Mouse (Mus musculus) v-Abl transformed pro-B cells (cell line): ENCODE measurements around the gene Slc24a2.

Experiments used
- in situ Hi-C, 2 experiments: fragments of 400-800 bp; cut with MboI; formaldehyde crosslinking; loops; one replicate each; pipeline ENCODE4 v1.15.1; 2025; ENCODE audit not compliant: unreplicated experiment in 2 of 2

Gene Slc24a2

DNA sequence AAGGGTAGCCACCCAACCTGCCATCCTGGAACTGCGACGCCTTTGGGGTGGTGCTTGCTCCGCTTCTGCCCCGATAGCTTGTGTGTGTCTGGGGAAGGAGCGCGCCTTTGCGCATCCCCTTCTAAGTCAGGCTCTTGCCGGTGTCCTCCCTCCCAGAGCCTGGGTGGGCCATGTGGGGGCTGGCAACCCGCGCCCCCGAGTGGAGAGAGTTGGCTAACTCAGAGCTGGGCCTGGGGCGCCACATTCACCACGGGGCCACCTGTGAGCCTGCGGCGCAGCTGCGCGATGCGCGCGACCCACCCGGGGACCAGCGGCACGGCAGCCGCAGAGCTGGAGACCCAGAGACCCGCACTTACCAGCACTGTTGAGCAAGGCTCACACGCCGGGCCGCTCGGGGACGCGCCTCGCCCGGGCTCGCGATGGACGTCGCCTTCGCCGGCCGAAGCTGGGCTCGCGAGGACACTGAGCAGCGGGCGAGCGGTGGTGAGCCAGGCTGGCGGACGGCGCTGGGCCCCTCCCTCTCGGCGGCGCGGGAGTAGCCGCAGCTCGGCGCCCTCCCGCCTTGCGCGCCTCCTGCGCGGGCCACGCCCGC is at the start of gene Slc24a2:
Slc24a2 (minus strand) TSS at position 518 of the 592 bp plus-strand sequence.
- in situ Hi-C loops, result no loop called here

DNA sequence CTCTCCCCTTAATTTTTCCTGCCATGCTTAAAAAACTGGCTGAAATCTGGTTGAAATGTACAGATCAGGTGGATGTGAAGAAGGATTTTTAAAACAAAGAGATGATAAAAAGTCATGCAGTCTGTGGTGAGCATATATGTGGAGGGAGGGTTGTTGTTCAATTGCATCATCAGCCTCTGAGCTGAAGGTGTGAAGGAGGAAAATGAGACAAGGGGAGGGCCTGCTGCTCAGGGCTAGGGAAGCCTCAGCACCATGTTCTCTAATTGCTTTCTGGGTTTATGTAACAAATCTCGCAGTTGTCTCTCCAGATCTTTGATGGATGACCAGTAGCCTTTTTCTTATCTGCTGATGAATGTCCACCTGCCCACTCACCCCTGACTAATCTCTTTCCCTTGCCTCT is 44.5 kb upstream of the Slc24a2 start:
- in situ Hi-C loops, result no loop called here

- in situ Hi-C loops, result no loop called here
Observed at GRCm38 (mm10) chr4:87274276-87274675, 44.0 kb upstream of the Slc24a2 start.

DNA sequence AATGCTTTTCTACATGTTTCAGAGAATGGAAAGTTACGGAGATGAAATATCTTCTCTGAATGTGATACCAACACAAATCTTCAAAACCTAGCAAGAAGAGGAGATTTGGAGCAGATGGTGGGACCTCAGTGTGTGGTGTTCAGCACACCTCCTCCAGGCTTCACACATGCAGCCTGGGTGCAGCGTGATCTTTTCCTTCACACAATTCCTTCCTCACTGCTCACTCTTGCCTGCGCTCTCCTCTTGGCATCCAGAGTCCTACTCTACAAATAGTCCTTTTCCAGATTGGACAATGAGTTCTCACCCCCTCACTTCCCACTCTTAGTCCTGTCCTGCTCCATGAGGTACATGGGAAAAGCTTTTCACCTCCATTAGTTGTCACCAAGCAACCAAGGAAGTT is 43.2 kb upstream of the Slc24a2 start:
- in situ Hi-C loops, result no loop called here

GRCm38 (mm10) chr4:87229224-87229959 is 885 bp downstream of the Slc24a2 start:
- in situ Hi-C loops, result no loop called here

GRCm38 (mm10) chr4:87221586-87221985 is 8.7 kb downstream of the Slc24a2 start:
- in situ Hi-C loops, result no loop called here

GRCm38 (mm10) chr4:87218196-87218595 is 12.1 kb downstream of the Slc24a2 start:
- in situ Hi-C loops, result no loop called here

- in situ Hi-C loops, result no loop called here
Observed at GRCm38 (mm10) chr4:87211344-87211978, 18.8 kb downstream of the Slc24a2 start.

DNA sequence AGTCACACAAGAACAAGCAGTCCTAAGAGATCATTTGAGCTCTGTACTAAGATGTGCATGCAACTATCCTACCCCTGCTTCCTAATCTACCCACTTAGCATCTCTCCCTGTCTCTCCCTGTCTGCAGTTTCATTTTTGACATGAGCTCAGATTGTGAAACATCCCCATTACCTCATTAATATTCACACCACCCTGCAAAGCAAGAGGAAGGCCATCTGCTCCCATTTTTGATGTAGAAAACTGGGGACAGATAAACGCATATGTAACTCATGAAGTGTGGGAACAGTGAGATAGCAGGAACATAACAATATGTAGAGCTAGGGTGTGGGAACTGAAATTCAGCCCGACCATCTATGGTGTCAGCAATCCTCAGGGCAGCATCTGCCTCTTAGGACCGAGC is 19.7 kb downstream of the Slc24a2 start:
- in situ Hi-C loops, result no loop called here

GRCm38 (mm10) chr4:87202081-87202480 is 28.2 kb downstream of the Slc24a2 start:
- in situ Hi-C loops, result no loop called here

DNA sequence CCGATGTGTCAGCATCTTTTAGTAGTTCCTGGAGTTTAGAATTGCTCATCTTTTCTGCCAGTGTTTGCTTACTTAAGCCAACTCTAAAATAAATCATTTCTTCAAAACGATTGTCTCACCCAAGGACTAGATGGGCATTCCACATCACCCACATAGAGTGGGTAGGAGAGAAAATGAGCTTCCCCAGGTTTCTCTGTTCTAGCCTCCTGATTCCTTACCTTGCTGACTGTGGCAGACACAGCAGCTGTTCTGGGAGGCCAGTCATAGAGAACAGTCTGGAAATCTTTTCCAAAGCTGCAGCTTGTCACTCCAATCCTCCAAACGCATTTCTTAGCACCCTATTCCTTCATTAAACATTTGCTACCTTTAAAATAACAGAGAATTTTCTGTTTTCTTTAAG is 29.0 kb downstream of the Slc24a2 start:
- in situ Hi-C loops, result no loop called here

DNA sequence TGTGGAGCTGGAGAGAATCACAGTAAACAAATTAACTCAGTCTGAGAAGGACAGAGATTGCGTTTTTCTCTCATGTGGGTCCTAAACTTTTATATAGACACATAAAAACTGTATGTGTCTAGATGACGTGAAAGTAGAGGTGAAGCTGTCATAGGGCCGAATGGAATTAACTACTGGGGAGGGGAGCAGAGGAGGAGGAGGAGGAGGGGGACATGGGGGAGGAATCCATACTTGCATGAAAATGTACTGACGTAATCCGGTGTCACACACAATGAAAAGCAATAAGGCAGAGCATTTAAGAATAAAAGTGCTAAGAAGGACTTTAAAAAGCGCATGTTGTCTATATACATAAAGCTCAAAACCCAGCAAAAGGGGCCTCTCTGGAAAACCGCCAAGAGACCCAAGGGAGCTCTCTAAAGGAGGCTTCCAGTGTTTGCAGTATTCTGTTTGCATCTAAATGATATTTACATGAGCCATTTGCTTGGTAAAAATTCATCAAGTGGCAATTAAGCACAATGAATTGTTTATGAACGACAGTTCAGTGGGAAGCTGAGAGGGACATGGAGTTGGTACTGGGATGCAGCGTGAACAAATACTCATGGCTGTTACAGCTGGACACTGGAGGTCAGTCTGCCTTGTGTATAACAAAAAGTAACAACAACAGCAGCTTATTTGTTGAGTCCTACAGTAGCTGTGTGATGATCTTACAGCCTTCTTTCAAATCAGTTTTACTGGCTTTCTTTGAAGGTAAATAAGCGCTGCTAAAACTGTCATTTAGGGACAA is 45.9 kb downstream of the Slc24a2 start:
- in situ Hi-C loops, result no loop called here

DNA sequence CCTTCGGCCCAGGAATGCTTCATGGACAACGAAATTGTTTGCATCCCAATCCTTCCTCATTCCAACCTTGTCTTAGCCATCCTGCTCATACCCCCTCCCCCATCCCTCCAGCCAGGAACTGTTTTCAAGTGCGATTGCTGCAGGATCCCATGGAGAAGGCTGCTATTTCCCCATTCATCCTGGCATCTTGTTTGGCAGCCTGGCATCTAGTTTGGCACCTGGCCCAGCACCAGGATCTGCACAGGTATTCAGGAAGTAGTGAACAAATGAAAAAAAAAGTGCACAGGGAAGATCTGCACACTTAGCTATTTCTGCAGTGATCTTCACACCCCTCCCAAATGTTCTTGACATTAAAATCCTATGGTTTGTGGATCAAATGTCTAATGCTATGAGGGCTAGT is 53.2 kb downstream of the Slc24a2 start:
- in situ Hi-C loops, result no loop called here

- in situ Hi-C loops, result no loop called here
Observed at GRCm38 (mm10) chr4:87163945-87164344, 66.3 kb downstream of the Slc24a2 start.

GRCm38 (mm10) chr4:87158053-87158452 is 72.2 kb downstream of the Slc24a2 start:
- in situ Hi-C loops, result no loop called here

DNA sequence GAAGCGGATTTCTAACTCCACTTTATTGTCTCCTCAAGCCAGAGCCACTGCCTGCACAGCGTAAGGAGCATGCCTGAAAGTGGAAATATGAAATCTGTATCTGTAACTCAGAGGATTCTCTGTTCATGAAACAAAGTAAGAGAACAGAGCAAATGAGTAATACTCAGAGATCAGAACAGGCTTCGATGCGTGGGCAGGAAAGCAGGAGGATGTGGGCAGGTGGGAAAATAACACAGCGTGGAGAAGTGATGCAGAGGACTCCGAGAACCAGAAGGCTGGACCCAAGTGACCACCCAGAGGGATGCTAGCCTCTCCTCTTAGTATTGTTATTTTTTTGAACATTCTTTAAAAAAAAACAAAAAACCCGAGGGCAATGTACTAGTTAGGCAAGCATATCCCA is 78.3 kb downstream of the Slc24a2 start:
- in situ Hi-C loops, result no loop called here

GRCm38 (mm10) chr4:87149584-87149983 is 80.7 kb downstream of the Slc24a2 start:
- in situ Hi-C loops, result no loop called here

- in situ Hi-C loops, result no loop called here
Observed at GRCm38 (mm10) chr4:87141590-87142365, 88.5 kb downstream of the Slc24a2 start.

DNA sequence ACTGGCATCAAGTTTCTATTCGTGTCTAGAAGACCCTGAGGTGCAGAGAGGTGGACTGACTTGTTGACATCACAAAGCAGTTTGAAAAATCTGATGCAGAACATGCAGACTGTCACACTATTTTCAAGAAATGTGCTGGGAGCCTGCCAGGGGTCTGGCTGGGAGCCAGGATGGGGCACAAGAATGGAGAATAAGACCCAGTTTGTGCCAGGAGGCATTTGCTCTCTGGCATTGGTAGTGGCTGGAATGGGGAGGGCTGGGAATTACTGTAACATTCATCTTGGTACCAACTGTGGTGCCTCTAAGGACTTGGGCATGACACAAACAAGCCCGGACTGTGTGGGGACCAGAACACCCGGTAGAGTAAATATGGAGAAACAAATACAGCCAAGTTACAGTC is 89.4 kb downstream of the Slc24a2 start:
- in situ Hi-C loops, result no loop called here

DNA sequence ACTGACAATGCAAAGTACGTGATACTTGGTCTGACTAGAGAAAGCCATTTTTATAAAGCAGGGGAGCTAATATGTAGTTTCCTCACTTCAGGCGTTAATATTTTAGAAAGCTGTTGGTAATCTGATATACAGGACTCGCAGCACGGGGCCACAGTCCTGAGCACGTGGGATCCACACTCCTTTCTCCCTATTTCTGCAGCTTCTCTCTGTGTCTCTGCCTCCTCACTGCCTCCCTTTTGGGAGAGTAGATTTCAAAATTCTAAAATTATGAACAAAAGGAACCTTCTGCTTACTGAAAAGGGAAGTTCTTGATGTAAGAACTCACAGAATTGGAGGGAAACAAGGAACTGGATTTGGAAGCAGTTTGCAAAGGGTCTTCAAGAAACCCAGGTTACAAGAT is 97.8 kb downstream of the Slc24a2 start:
- in situ Hi-C loops, result no loop called here
